Mouse (Mus musculus): ENCODE results near the gene Lurap1. TPM values are rescaled to one million over a fixed set of nuclear protein-coding genes. Genes with fewer than 3 reads are reported as not detected.
A peak's percentile ranks its signal among the peaks of the same experiment; 100 is the strongest.

Lurap1 gene
- polyA plus RNA-seq, 1 experiment from 2014 or later, result 3.3 TPM

DNA sequence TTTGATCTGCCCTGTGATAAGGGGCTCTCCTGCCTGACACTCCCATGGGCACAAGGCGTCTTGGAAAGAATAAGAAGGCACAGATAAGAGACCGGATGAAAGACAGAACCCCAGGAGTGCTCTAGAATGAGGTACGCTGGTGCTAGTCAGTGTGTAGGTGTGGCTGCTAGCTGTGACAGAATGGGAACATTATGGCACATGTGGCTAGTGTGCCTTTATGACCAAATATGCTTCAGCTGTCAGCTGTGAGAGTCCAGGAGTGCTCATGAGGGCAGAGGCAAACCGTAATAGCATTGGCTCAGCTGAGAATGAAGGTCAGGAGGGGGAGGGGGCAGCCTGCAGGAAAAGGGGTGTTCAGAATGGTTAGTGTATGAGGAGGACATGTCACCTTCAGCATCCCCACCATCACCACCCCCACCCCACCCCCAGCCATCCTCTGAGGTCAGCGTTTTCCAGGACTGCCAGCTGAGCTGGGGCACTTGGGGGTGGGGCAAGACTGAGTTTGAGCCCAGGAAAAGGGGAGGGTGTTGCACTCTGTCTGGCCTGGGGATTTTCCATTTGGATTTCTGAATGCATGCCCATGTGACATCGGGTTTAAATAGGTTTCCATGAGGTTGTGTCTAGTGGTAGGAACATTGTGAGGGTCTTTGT is 23.5 kb upstream of the Lurap1 start:
- Histone ChIP-seq H3K27me3 (no peaks in the 10 kb centered on the region), H3K4me1 (peaks cover 35% of the 10 kb centered on the region), H3K27ac (peak overlapping the region; percentile 96), H3K36me3 (no peaks in the 10 kb centered on the region), H3K9me3 (no peaks in the 10 kb centered on the region), H3K9ac (no peak overlapping the region), H3K4me2 (no peak overlapping the region), H3K4me3 (no peak overlapping the region)
- no peak for ATAC-seq (ENCODE audit: borderline replicate concordance, extremely low read depth, low FRiP score, low TSS enrichment)
- 29% methylated on average over 6 of the region's 6 CpGs for WGBS

DNA sequence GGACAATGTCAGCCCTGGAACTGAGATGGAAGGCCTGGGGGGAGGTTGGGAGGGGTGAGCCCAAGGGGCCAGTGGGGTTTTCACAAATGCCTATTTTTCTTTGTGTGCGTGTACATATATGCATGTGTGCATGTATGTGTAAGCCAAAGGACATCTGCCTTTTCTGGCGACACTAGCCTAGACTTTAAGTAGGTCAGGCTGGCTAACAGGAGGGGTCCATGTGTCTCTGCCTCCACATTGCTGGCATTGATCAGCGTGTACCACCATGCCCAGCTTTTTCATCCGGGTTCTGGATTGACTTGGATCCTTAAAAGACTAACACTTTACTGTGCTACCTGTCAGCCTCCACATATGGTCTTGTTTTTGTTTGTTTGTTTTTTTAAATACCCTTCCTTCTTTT is 22.6 kb upstream of the Lurap1 start:
- H3K4me1 ChIP-seq, result peaks cover 35% of the 10 kb centered on the region
- no peak overlapping the region for H3K4me3 ChIP-seq
- H3K9me3 ChIP-seq, result no peaks in the 10 kb centered on the region
- no peak overlapping the region for H3K4me2 ChIP-seq
- no peak overlapping the region for H3K9ac ChIP-seq
- WGBS, result 80% methylated on average over 4 of the region's 4 CpGs
- no peaks in the 10 kb centered on the region for H3K27me3 ChIP-seq
- ATAC-seq (ENCODE audit: borderline replicate concordance, extremely low read depth, low FRiP score, low TSS enrichment), result no peak
- no peaks in the 10 kb centered on the region for H3K36me3 ChIP-seq
- peak overlapping the region; percentile 12; the same call in 1 of the 2 replicates for H3K27ac ChIP-seq

- Histone ChIP-seq H3K4me3 (no peak within 1 kb of the TSS), H3K36me3 (no peaks in the 10 kb centered on the region), H3K9ac (no peak within 1 kb of the TSS), H3K9me3 (no peaks in the 10 kb centered on the region), H3K27me3 (no peaks in the 10 kb centered on the region), H3K4me1 (peaks cover 35% of the 10 kb centered on the region), H3K27ac (peak within 1 kb of the TSS; percentile 12; the same call in 1 of the 2 replicates), H3K4me2 (no peak within 1 kb of the TSS)
- ATAC-seq (ENCODE audit: borderline replicate concordance, extremely low read depth, low FRiP score, low TSS enrichment), result no peak
- 80% methylated on average over 6 of the region's 6 CpGs for WGBS
Observed at GRCm38 (mm10) chr4:116173072-116173471, 21.9 kb upstream of the Lurap1 start, which contains the start of the genes 1700042G07Rik and Gm49337. 1700042G07Rik (plus strand) TSS chr4:116173372. Gm49337 (plus strand) TSS chr4:116173384.

GRCm38 (mm10) chr4:116169353-116169672 is 18.2 kb upstream of the Lurap1 start:
- Histone ChIP-seq H3K9ac (no peak overlapping the region), H3K9me3 (no peaks in the 10 kb centered on the region), H3K27ac (no peak overlapping the region), H3K4me1 (peaks cover 31% of the 10 kb centered on the region), H3K4me2 (no peak overlapping the region), H3K36me3 (no peaks in the 10 kb centered on the region), H3K4me3 (no peak overlapping the region), H3K27me3 (no peaks in the 10 kb centered on the region)
- 57% methylated on average over 3 of the region's 3 CpGs for WGBS
- no peak for ATAC-seq (ENCODE audit: borderline replicate concordance, extremely low read depth, low FRiP score, low TSS enrichment)

DNA sequence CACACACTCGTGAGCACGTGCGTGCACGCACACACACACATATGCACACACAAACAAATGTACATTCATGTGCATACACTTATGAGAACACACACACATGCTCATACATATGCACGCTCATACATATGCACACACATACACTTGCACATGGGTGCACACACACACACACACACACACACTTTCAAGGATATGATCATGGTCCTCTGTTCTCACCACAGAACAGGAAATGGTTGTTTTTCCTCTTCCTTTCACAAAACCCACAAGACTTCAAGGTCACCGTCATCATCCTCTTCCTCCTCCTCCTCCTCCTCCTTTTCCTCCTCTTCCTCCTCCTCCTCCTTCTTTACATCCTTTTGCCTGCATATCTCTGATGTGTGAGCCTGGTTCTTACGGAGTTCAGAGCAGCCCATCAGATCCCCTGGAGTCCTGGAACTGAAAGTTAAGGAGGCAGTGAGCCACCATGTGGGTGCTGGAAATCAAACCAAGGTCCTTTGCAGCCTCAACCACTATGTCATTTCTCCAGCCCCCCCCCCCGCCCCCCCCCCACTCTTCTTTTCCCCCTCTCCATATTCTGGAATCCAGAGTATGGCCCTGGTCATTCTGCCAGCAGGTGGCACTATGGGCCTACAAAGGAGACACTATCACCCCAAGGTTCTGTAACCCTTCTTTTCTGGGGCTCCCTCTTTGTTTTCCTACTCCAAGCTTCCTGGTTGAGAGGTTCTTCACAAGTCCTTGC is 17.6 kb upstream of the Lurap1 start:
- Histone ChIP-seq H3K27me3 (no peaks in the 10 kb centered on the region), H3K4me2 (no peak overlapping the region), H3K27ac (no peak overlapping the region), H3K36me3 (no peaks in the 10 kb centered on the region), H3K9ac (no peak overlapping the region), H3K4me1 (peaks cover 26% of the 10 kb centered on the region), H3K4me3 (no peak overlapping the region), H3K9me3 (no peaks in the 10 kb centered on the region)
- 70% methylated on average over 8 of the region's 8 CpGs for WGBS
- 0 out of 2 replicates have a peak, but pooled peaks have one; percentile 12 for ATAC-seq (ENCODE audit: borderline replicate concordance, extremely low read depth, low FRiP score, low TSS enrichment)

DNA sequence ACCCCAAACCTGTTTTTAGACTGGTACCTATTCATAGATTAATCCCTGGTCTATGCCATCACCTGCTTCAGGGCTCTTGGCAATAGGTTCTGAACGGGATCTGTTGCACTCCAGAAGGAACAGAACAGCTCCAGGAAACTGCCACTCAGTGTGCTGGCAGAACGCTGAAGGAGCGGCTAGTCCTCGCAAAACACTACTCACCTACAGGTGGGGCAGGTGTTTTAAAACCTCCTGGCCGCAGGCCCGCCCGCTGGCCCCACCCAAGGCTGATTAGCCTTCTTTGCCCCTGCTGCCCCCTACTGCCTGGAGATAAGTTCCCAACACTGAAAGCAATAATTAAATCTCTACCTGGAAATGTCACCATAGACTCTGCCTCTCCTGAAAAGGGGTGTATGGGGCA is 16.3 kb upstream of the Lurap1 start, which contains the start of gene Tspan1:
TSS of gene Tspan1 (minus strand) at position 198 of the 400 bp plus-strand sequence.
- WGBS, result 22% methylated on average over 7 of the region's 7 CpGs
- H3K27me3 ChIP-seq, result no peaks in the 10 kb centered on the region
- peak within 1 kb of the TSS; percentile 79 for H3K27ac ChIP-seq
- peak; percentile 32; the same call in 1 of the 2 replicates for ATAC-seq (ENCODE audit: borderline replicate concordance, extremely low read depth, low FRiP score, low TSS enrichment)
- H3K9me3 ChIP-seq, result no peaks in the 10 kb centered on the region
- peaks cover 30% of the 10 kb centered on the region for H3K4me1 ChIP-seq
- no peak within 1 kb of the TSS for H3K4me3 ChIP-seq
- H3K4me2 ChIP-seq, result peak within 1 kb of the TSS; percentile 13; the same call in 1 of the 2 replicates
- no peak within 1 kb of the TSS for H3K9ac ChIP-seq
- no peaks in the 10 kb centered on the region for H3K36me3 ChIP-seq

- no peaks in the 10 kb centered on the region for H3K36me3 ChIP-seq
- H3K27ac ChIP-seq, result peak overlapping the region; percentile 79
- peaks cover 35% of the 10 kb centered on the region for H3K4me1 ChIP-seq
- no peak overlapping the region for H3K9ac ChIP-seq
- ATAC-seq (ENCODE audit: borderline replicate concordance, extremely low read depth, low FRiP score, low TSS enrichment), result no peak
- 36% methylated on average over 8 of the region's 8 CpGs for WGBS
- no peak overlapping the region for H3K4me3 ChIP-seq
- no peaks in the 10 kb centered on the region for H3K27me3 ChIP-seq
- H3K9me3 ChIP-seq, result no peaks in the 10 kb centered on the region
- H3K4me2 ChIP-seq, result no peak overlapping the region
Observed at GRCm38 (mm10) chr4:116165708-116166407, 14.7 kb upstream of the Lurap1 start.

- 59% methylated on average over 2 of the region's 2 CpGs for WGBS
- H3K27ac ChIP-seq, result peak overlapping the region; percentile 79
- no peak for ATAC-seq (ENCODE audit: borderline replicate concordance, extremely low read depth, low FRiP score, low TSS enrichment)
- H3K4me2 ChIP-seq, result no peak overlapping the region
- H3K36me3 ChIP-seq, result no peaks in the 10 kb centered on the region
- H3K27me3 ChIP-seq, result no peaks in the 10 kb centered on the region
- no peak overlapping the region for H3K9ac ChIP-seq
- no peak overlapping the region for H3K4me3 ChIP-seq
- H3K4me1 ChIP-seq, result peaks cover 35% of the 10 kb centered on the region
- no peaks in the 10 kb centered on the region for H3K9me3 ChIP-seq
Observed at GRCm38 (mm10) chr4:116164759-116165554, 13.8 kb upstream of the Lurap1 start.

DNA sequence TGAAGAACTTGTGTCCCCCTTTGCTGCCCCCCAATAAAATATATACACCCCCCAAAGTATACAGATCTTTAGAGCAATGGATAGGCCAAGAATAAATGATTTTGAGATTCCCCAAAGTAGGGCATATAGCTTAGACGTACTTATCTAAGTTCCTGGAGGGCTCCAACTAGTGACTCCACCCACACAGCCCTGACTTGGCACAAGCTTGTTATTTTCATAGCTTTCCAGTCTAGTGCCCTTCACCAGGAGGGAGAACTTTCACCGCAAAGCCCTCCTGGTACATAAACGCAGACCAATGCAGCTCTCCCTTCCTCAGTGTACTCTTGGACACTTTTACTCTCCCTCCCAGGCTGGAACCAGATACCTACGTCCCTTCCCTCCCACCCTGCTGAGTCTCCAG is 11.0 kb upstream of the Lurap1 start:
- H3K27me3 ChIP-seq, result no peaks in the 10 kb centered on the region
- H3K9me3 ChIP-seq, result no peaks in the 10 kb centered on the region
- ATAC-seq (ENCODE audit: borderline replicate concordance, extremely low read depth, low FRiP score, low TSS enrichment), result no peak
- 65% methylated on average over 4 of the region's 4 CpGs for WGBS
- H3K36me3 ChIP-seq, result peaks cover 25% of the 10 kb centered on the region
- H3K9ac ChIP-seq, result no peak overlapping the region
- H3K4me3 ChIP-seq, result no peak overlapping the region
- H3K27ac ChIP-seq, result peak overlapping the region; percentile 57
- no peak overlapping the region for H3K4me2 ChIP-seq
- peaks cover 33% of the 10 kb centered on the region for H3K4me1 ChIP-seq

DNA sequence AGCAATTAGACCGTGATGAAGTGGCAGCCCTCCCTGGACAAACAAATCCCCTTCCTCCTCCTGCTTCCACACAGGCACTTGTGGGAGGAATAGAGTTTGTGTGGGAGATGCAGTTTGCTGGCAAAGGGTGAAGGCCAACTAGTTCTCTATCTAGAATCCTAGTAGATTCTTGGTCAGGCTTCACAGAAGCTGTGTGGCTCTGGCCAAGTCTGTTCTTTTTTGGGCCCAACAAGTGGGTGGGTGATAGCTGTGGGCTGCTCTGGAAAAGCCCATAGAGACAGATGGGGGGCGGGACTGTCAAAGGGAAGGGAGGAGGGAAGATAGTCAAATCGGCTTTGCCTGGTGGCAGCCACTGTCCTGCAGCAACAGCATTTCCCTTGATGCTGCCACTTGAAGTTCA is 9.6 kb upstream of the Lurap1 start:
- ATAC-seq (ENCODE audit: borderline replicate concordance, extremely low read depth, low FRiP score, low TSS enrichment), result no peak
- H3K27me3 ChIP-seq, result no peaks in the 10 kb centered on the region
- peaks cover 39% of the 10 kb centered on the region for H3K36me3 ChIP-seq
- no peak overlapping the region for H3K4me3 ChIP-seq
- H3K9ac ChIP-seq, result no peak overlapping the region
- H3K4me2 ChIP-seq, result no peak overlapping the region
- no peak overlapping the region for H3K27ac ChIP-seq
- no peaks in the 10 kb centered on the region for H3K9me3 ChIP-seq
- 68% methylated on average over 3 of the region's 3 CpGs for WGBS
- H3K4me1 ChIP-seq, result peaks cover 22% of the 10 kb centered on the region

- Histone ChIP-seq H3K27me3 (no peaks in the 10 kb centered on the region), H3K27ac (no peak overlapping the region), H3K9ac (no peak overlapping the region), H3K4me2 (no peak overlapping the region), H3K9me3 (no peaks in the 10 kb centered on the region), H3K4me1 (peaks cover 13% of the 10 kb centered on the region), H3K4me3 (no peak overlapping the region), H3K36me3 (peaks cover 47% of the 10 kb centered on the region)
- no peak for ATAC-seq (ENCODE audit: borderline replicate concordance, extremely low read depth, low FRiP score, low TSS enrichment)
- WGBS, result 65% methylated on average over 3 of the region's 3 CpGs
Observed at GRCm38 (mm10) chr4:116159912-116160311, 8.8 kb upstream of the Lurap1 start.

Measured in lung, embryonic 15.5 days (tissue).